Mouse (Mus musculus) brain, embryonic 14.5 days (tissue): ENCODE data around the gene Hist1h3e.
"Not testable (repeated sequence)": the region's sequence is repeated elsewhere in the genome, so short reads cannot be mapped to it uniquely, and the experiment has no call there.

Experiments used
- CTCF ChIP-seq: fragments of 200-500 bp; IDR thresholded peaks from 2 replicates; pipeline ENCODE4 v1.5.1; 2012; ENCODE audit warnings: inconsistent platforms, mild to moderate bottlenecking, moderate library complexity, borderline replicate concordance; ENCODE audit not compliant: insufficient read depth, insufficient read length; ENCODE audit errors: extremely low read depth
- POLR2A ChIP-seq: fragments of 200-500 bp; IDR thresholded peaks from 2 replicates; pipeline ENCODE4 v1.6.1; 2012; ENCODE audit warnings: mild to moderate bottlenecking, inconsistent platforms, borderline replicate concordance; ENCODE audit not compliant: poor library complexity, insufficient read depth, insufficient read length, severe bottlenecking; ENCODE audit errors: extremely low read depth

- TF ChIP-seq POLR2A, CTCF: not testable (repeated sequence)
These were observed 11.1 kb upstream of the Hist1h3e start for GRCm38 (mm10) chr13:23573034-23573897.
